Mouse (Mus musculus) hindlimb bud, embryonic 11.5 days (tissue): ENCODE results near the gene Fopnl.

ENCODE experiments used
- DNase-seq: peaks from one replicate; pipeline ENCODE4 v3.0.0-alpha.2; 2012; ENCODE audit warnings: low read depth, low spot score; ENCODE audit errors: extremely low spot score

Gene Fopnl

GRCm38 (mm10) chr16:14316884-14317876 lies at the start of gene Fopnl:
TSS of gene Fopnl (minus strand) at chr16:14317405.
- DNase-seq, result peak; percentile 84

- DNase-seq, result no peak
These were observed 48.8 kb upstream of the Fopnl start for GRCm38 (mm10) chr16:14366017-14366416.

- DNase-seq, result no peak
These were observed 48.3 kb upstream of the Fopnl start for GRCm38 (mm10) chr16:14365457-14365856.

GRCm38 (mm10) chr16:14364066-14364465 lies 46.9 kb upstream of the Fopnl start:
- DNase-seq, result no peak

- no peak for DNase-seq
These were observed 46.3 kb upstream of the Fopnl start for GRCm38 (mm10) chr16:14363496-14363895.

- DNase-seq, result no peak
These were observed 45.1 kb upstream of the Fopnl start for GRCm38 (mm10) chr16:14362099-14362820.

- no peak for DNase-seq
These were observed 44.3 kb upstream of the Fopnl start, which contains the start of gene Abcc1 for GRCm38 (mm10) chr16:14361362-14362098. TSS of gene Abcc1 (plus strand) at chr16:14361558.

- no peak for DNase-seq
These were observed 43.7 kb upstream of the Fopnl start for GRCm38 (mm10) chr16:14360931-14361330.

GRCm38 (mm10) chr16:14358531-14358930 lies 41.3 kb upstream of the Fopnl start:
- no peak for DNase-seq

GRCm38 (mm10) chr16:14357859-14358258 lies 40.7 kb upstream of the Fopnl start:
- DNase-seq, result no peak

- no peak for DNase-seq
These were observed 35.5 kb upstream of the Fopnl start for GRCm38 (mm10) chr16:14352663-14353062.

- DNase-seq, result no peak
These were observed 35.0 kb upstream of the Fopnl start for GRCm38 (mm10) chr16:14352234-14352633.

- no peak for DNase-seq
These were observed 34.4 kb upstream of the Fopnl start for GRCm38 (mm10) chr16:14351571-14351970.

GRCm38 (mm10) chr16:14344967-14345366 lies 27.8 kb upstream of the Fopnl start:
- no peak for DNase-seq

- DNase-seq, result no peak
These were observed 11.0 kb upstream of the Fopnl start for GRCm38 (mm10) chr16:14328156-14328555.

- no peak for DNase-seq
These were observed 3.3 kb upstream of the Fopnl start for GRCm38 (mm10) chr16:14320494-14320893.

- DNase-seq, result no peak
These were observed 2.5 kb upstream of the Fopnl start for GRCm38 (mm10) chr16:14319681-14320080.

GRCm38 (mm10) chr16:14312914-14313313 lies 4.3 kb downstream of the Fopnl start:
- no peak for DNase-seq

GRCm38 (mm10) chr16:14311371-14311770 lies 5.8 kb downstream of the Fopnl start:
- no peak for DNase-seq

- no peak for DNase-seq
These were observed 7.4 kb downstream of the Fopnl start for GRCm38 (mm10) chr16:14309833-14310232.
